Mouse (Mus musculus): ENCODE results near the gene Naa11. TPM values are rescaled to one million over a fixed set of nuclear protein-coding genes. Genes with fewer than 3 reads are reported as not detected.

The Naa11 gene
- not detected for polyA plus RNA-seq (2014; fragmentation: Illumina TruSeq; extraction: RNeasy Lipid Tissue Mini Kit (QIAGEN cat#74804); ENCODE audit: low read depth, low replicate concordance)

GRCm38 (mm10) chr5:97392160-97392559 lies at the start of gene Naa11:
Gene Naa11, minus strand, starts transcription at chr5:97392379.

Other genes with a start within 250 kb of the Naa11 start
- not detected for gene Gk2, start 64.6 kb upstream of the Naa11 start, polyA plus RNA-seq (2014; fragmentation: Illumina TruSeq; extraction: RNeasy Lipid Tissue Mini Kit (QIAGEN cat#74804); ENCODE audit: low read depth, low replicate concordance)

Measured in heart, adult 10 weeks (tissue).